Mouse (Mus musculus) T-cell, adult 66 days (primary cell): ENCODE measurements around the gene Evx1. TPM values are rescaled to one million over a fixed set of nuclear protein-coding genes. Genes with fewer than 3 reads are reported as not detected.

Experiments
- total RNA-seq, 2 experiments: library from RNA; stranded (reverse); gene quantifications; 3 replicates in 1 of 2; 4 replicates in 1 of 2; pipeline ENCODE4 v1.2.4; 2023

Evx1 gene
- under 1 TPM; 0.17 to 0.77 TPM for total RNA-seq

GRCm38 (mm10) chr6:52313391-52314303, at the start of gene Evx1:
Gene Evx1 (plus strand): TSS chr6:52313498.

Other genes starting within 250 kb of the Evx1 start
- gene Hoxa1, start 155.2 kb upstream of the Evx1 start, total RNA-seq: not detected
- not detected for gene Hoxa2, start 148.7 kb upstream of the Evx1 start, total RNA-seq
- not detected for gene 5730596B20Rik, start 136.0 kb upstream of the Evx1 start, total RNA-seq
- not detected for gene Hoxa4, start 121.7 kb upstream of the Evx1 start, total RNA-seq
- not detected for gene Hoxa5, start 108.9 kb upstream of the Evx1 start, total RNA-seq
- not detected for gene Hoxa6, start 104.8 kb upstream of the Evx1 start, total RNA-seq
- not detected for gene Hoxa3, start 100.2 kb upstream of the Evx1 start, total RNA-seq
- gene Gm28308, start 100.2 kb upstream of the Evx1 start, total RNA-seq: not detected
- not detected for gene Hoxa7, start 91.6 kb upstream of the Evx1 start, total RNA-seq
- not detected for gene Hoxa9, start 82.4 kb upstream of the Evx1 start, total RNA-seq
- gene Hoxa10, start 72.6 kb upstream of the Evx1 start, total RNA-seq: not detected
- gene Hoxa11, start 67.7 kb upstream of the Evx1 start, total RNA-seq: not detected
- gene Hoxa13, start 52.6 kb upstream of the Evx1 start, total RNA-seq: not detected